In the genomic region with DNA sequence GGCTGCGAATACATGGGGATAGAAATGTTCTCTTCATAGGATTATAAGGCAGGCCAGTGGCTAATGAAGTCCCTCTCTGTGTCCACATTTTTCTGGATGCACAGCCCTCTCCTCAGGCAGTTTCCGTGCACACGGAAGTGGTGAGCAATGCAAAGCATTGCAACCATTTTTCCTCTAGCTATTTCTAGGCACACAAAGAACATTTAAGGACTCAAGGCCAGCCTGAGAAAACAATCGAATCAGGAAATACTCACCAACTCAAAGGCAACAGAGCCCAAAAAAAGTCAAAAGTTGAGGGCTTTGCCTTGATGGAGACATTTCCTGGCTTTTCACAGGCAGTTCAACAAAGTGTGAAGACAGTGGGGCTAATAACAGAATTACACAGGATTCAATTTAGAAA, we compare ENCODE assay signal across 10 mouse cellular contexts. TPM values are rescaled to one million over a fixed set of nuclear protein-coding genes. Genes with fewer than 3 reads are reported as not detected.
DNase-seq lines count a peak whose midpoint lies in the region; ATAC-seq and TF ChIP-seq lines count a peak whose summit lies in the region.
"Had no signal": no experiment of that assay in that cellular context is flagged by ENCODE, and none has a peak within 500 bp of the region (broad histone marks: within the 10 kb centered on the region; RNA-seq: fewer than 3 reads in every experiment).

No protein-coding gene starts in this region.

- ATAC-seq in lung, embryonic 16.5 days (ENCODE audit: low read depth) = no peak
- no peak for ATAC-seq in intestine, embryonic 16.5 days
- ATAC-seq in stomach, embryonic 15.5 days (ENCODE audit: insufficient read depth, low FRiP score, low read depth) = no peak

- no peak for TF ChIP-seq POLR2A in heart, adult 2 months (IDR thresholded peaks at IDR 0.05; ENCODE audit: insufficient read depth, low read depth, low read length)

- H3K9ac ChIP-seq in heart, adult 2 months (ENCODE audit: low read depth, low read length) = 0 out of 2 replicates have a peak overlapping the region, but pooled peaks have one; percentile 8
- H3K9ac ChIP-seq in lung, embryonic 16.5 days (ENCODE audit: low read length) = peak overlapping the region; percentile 2; the same call in 1 of the 2 replicates
- peak overlapping the region; percentile 49 for H3K9ac ChIP-seq in intestine, embryonic 16.5 days (ENCODE audit: low read depth, low read length)
- no peak overlapping the region for H3K9ac ChIP-seq in stomach, embryonic 15.5 days

- 18% methylated on average over 4 of the region's 4 CpGs for WGBS in heart, adult 2 months
- WGBS in lung, embryonic 16.5 days = 57% methylated on average over 4 of the region's 4 CpGs
- WGBS in intestine, embryonic 16.5 days = 62% methylated on average over 4 of the region's 4 CpGs
- 65% methylated on average over 4 of the region's 4 CpGs for WGBS in stomach, embryonic 15.5 days

- TF ChIP-seq EP300 in heart, adult 2 months (IDR thresholded peaks at IDR 0.05; ENCODE audit: insufficient read depth, low read depth, low read length) = 0 out of 2 replicates have a peak, but pooled peaks have one; percentile 37

- H3K36me3 ChIP-seq in heart, adult 2 months (ENCODE audit: control insufficient read depth, insufficient read depth, low read length) = peaks cover 52% of the 10 kb centered on the region
- H3K36me3 ChIP-seq in lung, embryonic 16.5 days (ENCODE audit: control insufficient read depth, insufficient read depth, low read length) = no peaks in the 10 kb centered on the region
- peaks cover 2% of the 10 kb centered on the region; the same call in 1 of the 2 replicates for H3K36me3 ChIP-seq in intestine, embryonic 16.5 days (ENCODE audit: control insufficient read depth, insufficient read depth, low read length)
- H3K36me3 ChIP-seq in stomach, embryonic 15.5 days = no peaks in the 10 kb centered on the region

- H3K27me3 ChIP-seq in heart, adult 2 months (ENCODE audit: control insufficient read depth, insufficient read depth, low read length) = no peaks in the 10 kb centered on the region
- H3K27me3 ChIP-seq in lung, embryonic 16.5 days (ENCODE audit: control insufficient read depth, insufficient read depth, low read depth, low read length) = no peaks in the 10 kb centered on the region
- H3K27me3 ChIP-seq in intestine, embryonic 16.5 days (replicated peaks; ENCODE audit: control insufficient read depth, insufficient read depth, low read length) = no peaks in the 10 kb centered on the region
- no peaks in the 10 kb centered on the region for H3K27me3 ChIP-seq in stomach, embryonic 15.5 days (replicated peaks)

- no peak for TF ChIP-seq CTCF in heart, adult 2 months (IDR thresholded peaks at IDR 0.05)

- H3K4me1 ChIP-seq in heart, adult 2 months (ENCODE audit: control insufficient read depth, insufficient read depth, low read length) = peaks cover 58% of the 10 kb centered on the region
- H3K4me1 ChIP-seq in lung, embryonic 16.5 days (replicated peaks; ENCODE audit: control insufficient read depth, insufficient read depth, low read length) = peaks cover 80% of the 10 kb centered on the region
- peaks cover 88% of the 10 kb centered on the region for H3K4me1 ChIP-seq in intestine, embryonic 16.5 days (ENCODE audit: control insufficient read depth, insufficient read depth, low read length)
- H3K4me1 ChIP-seq in stomach, embryonic 15.5 days = peaks cover 69% of the 10 kb centered on the region

- H3K9me3 ChIP-seq in lung, embryonic 16.5 days (ENCODE audit: control insufficient read depth, low read length) = no peaks in the 10 kb centered on the region
- no peaks in the 10 kb centered on the region for H3K9me3 ChIP-seq in intestine, embryonic 16.5 days (ENCODE audit: control insufficient read depth, low read length)
- H3K9me3 ChIP-seq in stomach, embryonic 15.5 days = no peaks in the 10 kb centered on the region

- intact Hi-C loops in heart, adult 2 months (cut with DNase I) = loop anchor here (2.0 kb wide), 1 partner anchor 24 kb away; no protein-coding TSS in a partner anchor
- intact Hi-C loops in heart, postnatal 10 days (cut with DNase I) = no loop called here

- peaks cover 7% of the 10 kb centered on the region for H3K79me2 ChIP-seq in heart, adult 2 months (replicated peaks; ENCODE audit: control insufficient read depth, insufficient read depth, low read length)

- no peak overlapping the region for H3K4me2 ChIP-seq in lung, embryonic 16.5 days (ENCODE audit: low read depth, low read length)
- no peak overlapping the region for H3K4me2 ChIP-seq in intestine, embryonic 16.5 days (ENCODE audit: low read depth, low read length)
- no peak overlapping the region for H3K4me2 ChIP-seq in stomach, embryonic 15.5 days

- peak overlapping the region; percentile 82 for H3K27ac ChIP-seq in heart, adult 2 months
- peak overlapping the region; percentile 88 for H3K27ac ChIP-seq in lung, embryonic 16.5 days (ENCODE audit: low read length)
- H3K27ac ChIP-seq in intestine, embryonic 16.5 days (ENCODE audit: low read length) = peak overlapping the region; percentile 78
- H3K27ac ChIP-seq in stomach, embryonic 15.5 days = peak overlapping the region; percentile 58

- no peak for DNase-seq in heart, adult 2 months
- no peak for DNase-seq in heart, postnatal 10 days
- no peak for DNase-seq in lung, postnatal 10 days
- no peak for DNase-seq in adrenal gland, adult 18-20 months (ENCODE audit: low spot score in 2 of 2)
- no peak for DNase-seq in spleen, adult 18-20 months
- DNase-seq: cerebellum, postnatal 10 days; gastrocnemius, postnatal 10 days had no signal

- H3K4me3 ChIP-seq in heart, adult 2 months = no peak overlapping the region
- no peak overlapping the region for H3K4me3 ChIP-seq in lung, embryonic 16.5 days (ENCODE audit: low read length)
- no peak overlapping the region for H3K4me3 ChIP-seq in intestine, embryonic 16.5 days (ENCODE audit: low read length)
- H3K4me3 ChIP-seq in stomach, embryonic 15.5 days (replicated peaks) = no peak overlapping the region

RNA-seq across cellular contexts. Expression of gene Actn4, which starts 21.0 kb away (rescaled TPM):
- total RNA-seq in heart, adult 2 months (2021) = 10 to 100 TPM; 66.1 to 85.7 TPM
- polyA plus RNA-seq in heart, adult 2 months (2012; rRNA removed) = 123 and 132 TPM in 2 replicates
- 100 to 1,000 TPM; 173 to 174 TPM for total RNA-seq in heart, postnatal 10 days (2021)
- polyA plus RNA-seq in lung, embryonic 16.5 days (2015; fragmentation: Nextera tagmentation; extraction: Ambion mirVana) = 313 and 319 TPM in 2 replicates
- 402 and 447 TPM in 2 replicates for polyA plus RNA-seq in intestine, embryonic 16.5 days (2015; fragmentation: Nextera tagmentation; extraction: Ambion mirVana)
- 319 and 341 TPM in 2 replicates for polyA plus RNA-seq in stomach, embryonic 15.5 days (2015; fragmentation: Nextera tagmentation; extraction: Ambion mirVana)
- total RNA-seq in adrenal gland, adult 18-20 months (2021) = 100 to 1,000 TPM; 197 to 233 TPM

RNA-seq across cellular contexts. Expression of gene Eif3k, which starts 40.5 kb away (rescaled TPM):
- 100 to 1,000 TPM; 156 to 177 TPM for total RNA-seq in heart, adult 2 months (2021)
- polyA plus RNA-seq in heart, adult 2 months (2012; rRNA removed) = 221 and 283 TPM in 2 replicates
- 100 to 1,000 TPM; 185 to 188 TPM for total RNA-seq in heart, postnatal 10 days (2021)
- 366 and 367 TPM in 2 replicates for polyA plus RNA-seq in lung, embryonic 16.5 days (2015; fragmentation: Nextera tagmentation; extraction: Ambion mirVana)
- 355 and 362 TPM in 2 replicates for polyA plus RNA-seq in intestine, embryonic 16.5 days (2015; fragmentation: Nextera tagmentation; extraction: Ambion mirVana)
- polyA plus RNA-seq in stomach, embryonic 15.5 days (2015; fragmentation: Nextera tagmentation; extraction: Ambion mirVana) = 370 and 373 TPM in 2 replicates
- total RNA-seq in adrenal gland, adult 18-20 months (2021) = 100 to 1,000 TPM; 227 to 253 TPM

RNA-seq across cellular contexts. Expression of gene Map4k1, which starts 40.7 kb away (rescaled TPM):
- total RNA-seq in heart, adult 2 months (2021) = 1 to 10 TPM in 1 of 2 experiments, under 1 TPM in 1; 0.91 to 1.1 TPM
- polyA plus RNA-seq in heart, adult 2 months (2012; rRNA removed) = 2.7 and 3.4 TPM in 2 replicates
- total RNA-seq in heart, postnatal 10 days (2021) = 1 to 10 TPM; 2.0 to 2.2 TPM
- 8.9 and 10.7 TPM in 2 replicates for polyA plus RNA-seq in lung, embryonic 16.5 days (2015; fragmentation: Nextera tagmentation; extraction: Ambion mirVana)
- 6.9 and 7.3 TPM in 2 replicates for polyA plus RNA-seq in intestine, embryonic 16.5 days (2015; fragmentation: Nextera tagmentation; extraction: Ambion mirVana)
- polyA plus RNA-seq in stomach, embryonic 15.5 days (2015; fragmentation: Nextera tagmentation; extraction: Ambion mirVana) = 7.8 and 9.3 TPM in 2 replicates
- 1 to 10 TPM in 1 of 2 experiments, under 1 TPM in 1; 0.96 to 2.4 TPM for total RNA-seq in adrenal gland, adult 18-20 months (2021)

RNA-seq across cellular contexts. Expression of gene Capn12, which starts 59.9 kb away (rescaled TPM):
- total RNA-seq in heart, adult 2 months (2021) = under 1 TPM; 0.23 to 0.39 TPM
- 0.49 and 0.61 TPM in 2 replicates for polyA plus RNA-seq in heart, adult 2 months (2012; rRNA removed)
- total RNA-seq in heart, postnatal 10 days (2021) = under 1 TPM; 0.26 to 0.47 TPM
- polyA plus RNA-seq in lung, embryonic 16.5 days (2015; fragmentation: Nextera tagmentation; extraction: Ambion mirVana) = 0.43 and 0.49 TPM in 2 replicates
- 0.29 and 0.39 TPM in 2 replicates for polyA plus RNA-seq in intestine, embryonic 16.5 days (2015; fragmentation: Nextera tagmentation; extraction: Ambion mirVana)
- polyA plus RNA-seq in stomach, embryonic 15.5 days (2015; fragmentation: Nextera tagmentation; extraction: Ambion mirVana) = 0.34 and 0.45 TPM in 2 replicates
- under 1 TPM; 0.16 to 0.17 TPM for total RNA-seq in adrenal gland, adult 18-20 months (2021)
